Mouse (Mus musculus) liver, postnatal 0 days (tissue): ENCODE results near the gene Il12a.

Experiments used
- CTCF ChIP-seq: sonication (generic); IDR thresholded peaks from 2 replicates; pipeline ENCODE4 v1.5.1; 2016; ENCODE audit warnings: antibody characterized with exemption, low read depth
- EP300 ChIP-seq: IDR thresholded peaks from 2 replicates; pipeline ENCODE4 v1.6.1; 2016; ENCODE audit warnings: antibody characterized with exemption, low read depth, mild to moderate bottlenecking

GRCm38 (mm10) chr3:68647282-68647681, 43.2 kb upstream of the Il12a start:
- TF ChIP-seq CTCF (no peak), EP300 (no peak)
